ENCODE assay signal across 9 mouse cellular contexts in genomic region chr10:80535711-80536110, GRCm38 (mm10). TPM values are rescaled to one million over a fixed set of nuclear protein-coding genes. Genes with fewer than 3 reads are reported as not detected.
A peak's percentile ranks its signal among the peaks of the same experiment; 100 is the strongest.
DNase-seq lines count a peak whose midpoint lies in the region; ATAC-seq lines count a peak whose summit lies in the region.
"Had no signal": no experiment of that assay in that cellular context is flagged by ENCODE, and none has a peak within 500 bp of the region (broad histone marks: within the 10 kb centered on the region; RNA-seq: fewer than 3 reads in every experiment).

No protein-coding gene starts in this region.

- peak; percentile 29 for DNase-seq in embryo, embryonic 10 days (ENCODE audit: low spot score)
- DNase-seq in embryo, embryonic 9.5 days (ENCODE audit: extremely low spot score), result no peak
- peak; percentile 51 to 68 for DNase-seq in spleen, postnatal 14 days (ENCODE audit: low spot score in 2 of 2)
- no peak for DNase-seq in cerebellum, postnatal 4 days (ENCODE audit: low spot score in 2 of 2)

- peaks cover 4% of the 10 kb centered on the region for H3K36me3 ChIP-seq in megakaryocyte, embryonic 14.5 days (replicated peaks; ENCODE audit: low read length)

- ATAC-seq in megakaryocyte, adult 5-6 weeks (ENCODE audit: poor library complexity, severe bottlenecking), result no peak
- peak; percentile 22; the same call in 1 of the 2 replicates for ATAC-seq in erythroid progenitor cell, adult 5-6 weeks (replicated peaks; ENCODE audit: low FRiP score, poor library complexity, severe bottlenecking)
- no peak for ATAC-seq in frontal cortex, adult (ENCODE audit: low TSS enrichment)
- ATAC-seq: midbrain, embryonic 16.5 days had no signal

- H3K9me3 ChIP-seq in megakaryocyte, embryonic 14.5 days, result no peaks in the 10 kb centered on the region

- peaks cover 72% of the 10 kb centered on the region for H3K4me1 ChIP-seq in megakaryocyte, embryonic 14.5 days

- peak overlapping the region; percentile 56 for H3K4me3 ChIP-seq in megakaryocyte, embryonic 14.5 days (replicated peaks)

- peaks cover 58% of the 10 kb centered on the region for H3K27me3 ChIP-seq in megakaryocyte, embryonic 14.5 days (replicated peaks)

RNA-seq across cellular contexts. Expression of gene Atp8b3, which starts 3.2 kb away (rescaled TPM):
- polyA plus RNA-seq in megakaryocyte, embryonic 14.5 days (2012; ENCODE audit: insufficient read depth, low replicate concordance), result 0.49 TPM in 1 of 2 replicates, not detected in the other
- total RNA-seq in megakaryocyte, adult 5-6 weeks (2015), result not detected in 2 replicates
- not detected in 2 replicates for total RNA-seq in megakaryocyte, adult 5-6 weeks (2017)
- not detected in 2 replicates for total RNA-seq in erythroid progenitor cell, adult 5-6 weeks (2015; ENCODE audit: low replicate concordance)
- total RNA-seq in erythroid progenitor cell, adult 5-6 weeks (2017; ENCODE audit: low replicate concordance), result 0.39 TPM in 1 of 2 replicates, not detected in the other

RNA-seq across cellular contexts. Expression of gene Rexo1, which starts 25.6 kb away (rescaled TPM):
- 81.2 and 149 TPM in 2 replicates for polyA plus RNA-seq in megakaryocyte, embryonic 14.5 days (2012; ENCODE audit: insufficient read depth, low replicate concordance)
- total RNA-seq in megakaryocyte, adult 5-6 weeks (2015), result 35.9 and 41.5 TPM in 2 replicates
- 19.4 and 19.9 TPM in 2 replicates for total RNA-seq in megakaryocyte, adult 5-6 weeks (2017)
- 33.5 and 35.7 TPM in 2 replicates for total RNA-seq in erythroid progenitor cell, adult 5-6 weeks (2015; ENCODE audit: low replicate concordance)
- total RNA-seq in erythroid progenitor cell, adult 5-6 weeks (2017; ENCODE audit: low replicate concordance), result 16.3 and 25.7 TPM in 2 replicates

RNA-seq across cellular contexts. Expression of gene Onecut3, which starts 41.1 kb away (rescaled TPM):
- polyA plus RNA-seq in megakaryocyte, embryonic 14.5 days (2012; ENCODE audit: insufficient read depth, low replicate concordance), result not detected in 2 replicates
- not detected in 2 replicates for total RNA-seq in megakaryocyte, adult 5-6 weeks (2015)
- not detected in 2 replicates for total RNA-seq in megakaryocyte, adult 5-6 weeks (2017)
- total RNA-seq in erythroid progenitor cell, adult 5-6 weeks (2015; ENCODE audit: low replicate concordance), result not detected in 2 replicates
- total RNA-seq in erythroid progenitor cell, adult 5-6 weeks (2017; ENCODE audit: low replicate concordance), result not detected in 2 replicates

RNA-seq across cellular contexts. Expression of gene Klf16, which starts 41.4 kb away (rescaled TPM):
- polyA plus RNA-seq in megakaryocyte, embryonic 14.5 days (2012; ENCODE audit: insufficient read depth, low replicate concordance), result 35.6 and 98.1 TPM in 2 replicates
- total RNA-seq in megakaryocyte, adult 5-6 weeks (2015), result 2.6 and 3.3 TPM in 2 replicates
- total RNA-seq in megakaryocyte, adult 5-6 weeks (2017), result 3.9 and 5.3 TPM in 2 replicates
- 8.4 and 9.4 TPM in 2 replicates for total RNA-seq in erythroid progenitor cell, adult 5-6 weeks (2015; ENCODE audit: low replicate concordance)
- 9.9 and 14.1 TPM in 2 replicates for total RNA-seq in erythroid progenitor cell, adult 5-6 weeks (2017; ENCODE audit: low replicate concordance)

RNA-seq across cellular contexts. Expression of gene Abhd17a, which starts 54.4 kb away (rescaled TPM):
- polyA plus RNA-seq in megakaryocyte, embryonic 14.5 days (2012; ENCODE audit: insufficient read depth, low replicate concordance), result 581 and 2,064 TPM in 2 replicates
- 64.8 and 82.1 TPM in 2 replicates for total RNA-seq in megakaryocyte, adult 5-6 weeks (2015)
- total RNA-seq in megakaryocyte, adult 5-6 weeks (2017), result 21.7 and 31.6 TPM in 2 replicates
- 44.7 and 49.0 TPM in 2 replicates for total RNA-seq in erythroid progenitor cell, adult 5-6 weeks (2015; ENCODE audit: low replicate concordance)
- 5.5 and 30.7 TPM in 2 replicates for total RNA-seq in erythroid progenitor cell, adult 5-6 weeks (2017; ENCODE audit: low replicate concordance)

Comparison
In these comparisons a context has a peak if more than half of its experiments do, and no peak if none do; other contexts are left out.
1. DNase-seq: peak in embryo, embryonic 10 days (single experiment) and spleen, postnatal 14 days (2 of 2); none in embryo, embryonic 9.5 days (single experiment) and cerebellum, postnatal 4 days (0 of 2).